Mouse (Mus musculus) limb, embryonic 10.5 days (tissue): ENCODE results near the gene Zfp566. TPM values are rescaled to one million over a fixed set of nuclear protein-coding genes. Genes with fewer than 3 reads are reported as not detected.
A peak's percentile ranks its signal among the peaks of the same experiment; 100 is the strongest.
"Not testable (repeated sequence)": the region's sequence is repeated elsewhere in the genome, so short reads cannot be mapped to it uniquely, and the experiment has no call there.

Experiments used
- DNase-seq: peaks from one replicate; pipeline ENCODE4 v3.0.0-alpha.2; 2017; ENCODE audit warnings: low spot score
- H3K27ac ChIP-seq: fragments of 300-500 bp; sonication (generic); 2 replicates; pipeline ENCODE4 v1.5.1; 2016; ENCODE audit warnings: mild to moderate bottlenecking
- H3K27me3 ChIP-seq: fragments of 300-500 bp; sonication (generic); 2 replicates; pipeline ENCODE4 v1.6.1; 2016; ENCODE audit warnings: low read depth, mild to moderate bottlenecking; ENCODE audit not compliant: poor library complexity, severe bottlenecking
- H3K36me3 ChIP-seq: fragments of 300-500 bp; sonication (generic); 2 replicates; pipeline ENCODE4 v1.6.1; 2016; ENCODE audit warnings: mild to moderate bottlenecking, moderate library complexity
- H3K4me1 ChIP-seq: fragments of 300-500 bp; sonication (generic); 2 replicates; pipeline ENCODE4 v1.6.1; 2016
- H3K4me3 ChIP-seq: fragments of 300-500 bp; sonication (generic); 2 replicates; pipeline ENCODE4 v1.5.1; 2016; ENCODE audit warnings: mild to moderate bottlenecking, moderate library complexity
- H3K9me3 ChIP-seq: fragments of 300-500 bp; sonication (generic); replicated peaks from 2 replicates; pipeline ENCODE4 v1.6.1; 2016; ENCODE audit warnings: mild to moderate bottlenecking
- WGBS: fragments of 180-500 bp; shearing (Covaris S2); methylation state at CpG from one replicate; pipeline ENCODE4 v1.1.7; 2016; 5-methylcytosine and 5-hydroxymethylcytosine counted together
- polyA plus RNA-seq: library from polyadenylated mRNA; unstranded; fragments of >200 nt; fragmentation: Nextera tagmentation; extraction: Ambion mirVana; gene quantifications from 2 replicates; pipeline ENCODE4 v1.2.1, GENCODE M21; 2016

The Zfp566 gene
- polyA plus RNA-seq = 20.5 and 23.6 TPM in 2 replicates

GRCm38 (mm10) chr7:30090092-30090969, at the start of gene Zfp566, which contains the start of gene Gm26920:
Gene Zfp566 (minus strand): TSS chr7:30090527.
Gene Gm26920 (minus strand): TSS chr7:30090410.
- under 1% methylated on average over 40 of the region's 40 CpGs for WGBS
- H3K27ac ChIP-seq = peak within 1 kb of the TSS; percentile 90
- no peaks in the 10 kb centered on the region for H3K27me3 ChIP-seq
- H3K36me3 ChIP-seq = peaks cover 27% of the 10 kb centered on the region
- peak; percentile 96 for DNase-seq
- peak within 1 kb of the TSS; percentile 81 for H3K4me3 ChIP-seq
- H3K9me3 ChIP-seq = no peaks in the 10 kb centered on the region
- H3K4me1 ChIP-seq = peaks cover 35% of the 10 kb centered on the region

GRCm38 (mm10) chr7:30136826-30137225, 46.5 kb upstream of the Zfp566 start:
- Histone ChIP-seq H3K9me3 (0 out of 2 replicates have a peak, but pooled peaks cover 6% of the 10 kb centered on the region), H3K4me1 (no peaks in the 10 kb centered on the region), H3K27ac (no peak overlapping the region), H3K36me3 (peaks cover 83% of the 10 kb centered on the region), H3K27me3 (no peaks in the 10 kb centered on the region), H3K4me3 (no peak overlapping the region)
- WGBS = 92% methylated on average over 10 of the region's 10 CpGs
- DNase-seq = no peak

GRCm38 (mm10) chr7:30132396-30132795, 42.1 kb upstream of the Zfp566 start:
- no peaks in the 10 kb centered on the region for H3K4me1 ChIP-seq
- peaks cover 91% of the 10 kb centered on the region for H3K36me3 ChIP-seq
- no peak overlapping the region for H3K4me3 ChIP-seq
- no peak for DNase-seq
- no peak overlapping the region for H3K27ac ChIP-seq
- 92% methylated on average over 4 of the region's 4 CpGs for WGBS
- 0 out of 2 replicates have a peak, but pooled peaks cover 4% of the 10 kb centered on the region for H3K9me3 ChIP-seq
- H3K27me3 ChIP-seq = no peaks in the 10 kb centered on the region

GRCm38 (mm10) chr7:30129900-30130299, 39.6 kb upstream of the Zfp566 start:
- peaks cover 93% of the 10 kb centered on the region for H3K36me3 ChIP-seq
- WGBS = 97% methylated on average over 8 of the region's 8 CpGs
- no peak overlapping the region for H3K27ac ChIP-seq
- no peak overlapping the region for H3K4me3 ChIP-seq
- no peak for DNase-seq
- 0 out of 2 replicates have a peak, but pooled peaks cover 4% of the 10 kb centered on the region for H3K9me3 ChIP-seq
- H3K4me1 ChIP-seq = no peaks in the 10 kb centered on the region
- no peaks in the 10 kb centered on the region for H3K27me3 ChIP-seq

GRCm38 (mm10) chr7:30122188-30122530, 31.8 kb upstream of the Zfp566 start:
- Histone ChIP-seq H3K27me3 (no peaks in the 10 kb centered on the region), H3K4me3 (peak overlapping the region; percentile 68), H3K9me3 (no peaks in the 10 kb centered on the region), H3K27ac (peak overlapping the region; percentile 92), H3K36me3 (peaks cover 21% of the 10 kb centered on the region), H3K4me1 (peaks cover 9% of the 10 kb centered on the region; the same call in 1 of the 2 replicates)
- WGBS = 11% methylated on average over 15 of the region's 15 CpGs
- DNase-seq = no peak

- peak; percentile 96 for DNase-seq
- peaks cover 9% of the 10 kb centered on the region; the same call in 1 of the 2 replicates for H3K4me1 ChIP-seq
- WGBS = under 1% methylated on average over 61 of the region's 61 CpGs
Measured at GRCm38 (mm10) chr7:30121308-30122187, 31.2 kb upstream of the Zfp566 start, which contains the start of gene Zfp382. Gene Zfp382 (plus strand): TSS chr7:30121942.

GRCm38 (mm10) chr7:30117935-30118334, 27.6 kb upstream of the Zfp566 start:
- not testable (repeated sequence) for DNase-seq, H3K4me1 ChIP-seq, H3K9me3 ChIP-seq, H3K27ac ChIP-seq, H3K27me3 ChIP-seq, H3K4me3 ChIP-seq
- 94% methylated on average over 12 of the region's 12 CpGs for WGBS
- H3K36me3 ChIP-seq = peaks cover 16% of the 10 kb centered on the region

More at GRCm38 (mm10) chr7:30121308-30122187, 31.2 kb upstream of the Zfp566 start, which contains the start of gene Zfp382:
- Histone ChIP-seq H3K36me3 (peaks cover 15% of the 10 kb centered on the region; the same call in 1 of the 2 replicates), H3K4me3 (peak within 1 kb of the TSS; percentile 68), H3K27ac (peak within 1 kb of the TSS; percentile 92), H3K27me3 (no peaks in the 10 kb centered on the region), H3K9me3 (no peaks in the 10 kb centered on the region)

- 92% methylated on average over 5 of the region's 5 CpGs for whole genome bisulfite sequencing
- Histone ChIP-seq H3K27ac (no peak overlapping the region), H3K4me1 (no peaks in the 10 kb centered on the region; the same call in 1 of the 2 replicates), H3K9me3 (0 out of 2 replicates have a peak, but pooled peaks cover 5% of the 10 kb centered on the region), H3K4me3 (no peak overlapping the region), H3K36me3 (peaks cover 16% of the 10 kb centered on the region), H3K27me3 (no peaks in the 10 kb centered on the region)
- no peak for DNase-seq
Measured at GRCm38 (mm10) chr7:30116076-30116475, 25.7 kb upstream of the Zfp566 start.

- peaks cover 12% of the 10 kb centered on the region for H3K4me1 ChIP-seq
- H3K36me3 ChIP-seq = peaks cover 73% of the 10 kb centered on the region
- 97% methylated on average over 13 of the region's 13 CpGs for WGBS
- no peaks in the 10 kb centered on the region for H3K27me3 ChIP-seq
- no peak overlapping the region for H3K27ac ChIP-seq
- H3K9me3 ChIP-seq = peaks cover 10% of the 10 kb centered on the region
- DNase-seq = no peak
- H3K4me3 ChIP-seq = no peak overlapping the region
Measured at GRCm38 (mm10) chr7:30099297-30099696, 9.0 kb upstream of the Zfp566 start.

GRCm38 (mm10) chr7:30095551-30096125, 5.3 kb upstream of the Zfp566 start:
- DNase-seq = peak; percentile 35

GRCm38 (mm10) chr7:30094646-30095429, 4.5 kb upstream of the Zfp566 start, which contains the start of gene Zfp260:
Gene Zfp260 (plus strand): TSS chr7:30094777.
- H3K27me3 ChIP-seq = no peaks in the 10 kb centered on the region
- peak within 1 kb of the TSS; percentile 67 for H3K4me3 ChIP-seq
- peak; percentile 94 for DNase-seq
- H3K27ac ChIP-seq = peak within 1 kb of the TSS; percentile 96
- no peaks in the 10 kb centered on the region for H3K9me3 ChIP-seq
- peaks cover 21% of the 10 kb centered on the region for H3K4me1 ChIP-seq
- H3K36me3 ChIP-seq = peaks cover 31% of the 10 kb centered on the region
- under 1% methylated on average over 26 of the region's 26 CpGs for WGBS

More at GRCm38 (mm10) chr7:30095551-30096125, 5.3 kb upstream of the Zfp566 start:
- Histone ChIP-seq H3K27ac (peak overlapping the region; percentile 96), H3K36me3 (peaks cover 37% of the 10 kb centered on the region), H3K4me1 (peaks cover 21% of the 10 kb centered on the region), H3K9me3 (no peaks in the 10 kb centered on the region), H3K27me3 (no peaks in the 10 kb centered on the region), H3K4me3 (peak overlapping the region; percentile 67)
- WGBS = 23% methylated on average over 5 of the region's 5 CpGs
